Mouse (Mus musculus) left cerebral cortex, postnatal 36 days (tissue): ENCODE data around the gene Slc29a3. TPM values are rescaled to one million over a fixed set of nuclear protein-coding genes. Genes with fewer than 3 reads are reported as not detected.
"Not testable (repeated sequence)": the region's sequence is repeated elsewhere in the genome, so short reads cannot be mapped to it uniquely, and the experiment has no call there.

Source experiments
- DNase-seq, 2 experiments: peaks; one replicate each; pipeline ENCODE4 v3.0.0; 2021 to 2022; ENCODE audit warnings: low spot score in 2 of 2, mixed read lengths in 1 of 2
- intact Hi-C: fragments of 180-260 bp; cut with DNase I; formaldehyde crosslinking; loops from one replicate; pipeline ENCODE4 v1.15.1; 2025
- total RNA-seq, 2 experiments: library from RNA; stranded (reverse); gene quantifications; 2 replicates each; pipeline ENCODE4 v1.2.3; 2021

Slc29a3 gene
- total RNA-seq, 2 experiments from 2014 or later, result 15.5 to 18.4 TPM

- no peak for DNase-seq
- intact Hi-C loops, result no loop called here
Measured at GRCm38 (mm10) chr10:60770855-60771254, 18.3 kb upstream of the Slc29a3 start.

DNA sequence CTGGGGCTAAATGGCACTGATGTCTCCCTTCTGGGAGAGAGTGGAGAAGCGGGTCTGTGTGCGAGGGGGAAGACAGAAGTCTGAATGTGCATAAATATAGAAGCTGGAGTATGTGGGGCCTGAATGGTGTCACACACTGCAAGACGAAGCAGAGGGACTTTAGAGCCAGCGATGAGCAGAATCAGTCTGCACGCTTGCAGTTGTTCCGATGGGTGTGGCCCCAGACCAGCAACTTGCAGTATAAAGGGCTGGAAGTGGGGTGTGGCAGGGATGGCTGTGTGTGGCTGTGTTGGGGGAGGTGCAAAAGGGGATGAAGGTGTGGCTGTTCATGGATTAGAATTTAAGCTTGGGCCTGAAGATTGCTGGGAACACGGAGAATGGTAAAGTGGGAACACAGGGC is 16.0 kb upstream of the Slc29a3 start:
- intact Hi-C loops, result no loop called here
- DNase-seq, result no peak

- DNase-seq, result no peak
- intact Hi-C loops, result no loop called here
Measured at GRCm38 (mm10) chr10:60767400-60767799, 14.8 kb upstream of the Slc29a3 start.

DNA sequence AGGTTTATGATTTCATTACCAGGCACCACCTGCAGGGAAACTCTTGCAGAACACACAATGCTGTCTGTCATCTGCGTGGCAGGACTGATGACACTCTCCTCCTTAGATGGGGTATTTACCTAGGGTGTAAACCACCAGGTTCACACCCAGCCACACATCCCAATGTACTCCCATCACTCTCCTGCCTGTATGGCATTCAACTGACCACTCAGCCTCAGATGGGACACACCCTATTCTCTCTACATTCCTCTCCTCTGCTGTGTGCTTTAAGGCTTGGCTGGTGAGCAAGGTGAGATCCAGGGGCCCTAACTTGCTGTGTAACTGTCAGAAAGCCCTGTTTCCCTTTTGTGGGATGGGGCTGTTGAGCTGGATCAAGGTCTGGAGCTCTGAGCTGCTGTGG is 9.5 kb upstream of the Slc29a3 start:
- intact Hi-C loops, result no loop called here
- no peak for DNase-seq

DNA sequence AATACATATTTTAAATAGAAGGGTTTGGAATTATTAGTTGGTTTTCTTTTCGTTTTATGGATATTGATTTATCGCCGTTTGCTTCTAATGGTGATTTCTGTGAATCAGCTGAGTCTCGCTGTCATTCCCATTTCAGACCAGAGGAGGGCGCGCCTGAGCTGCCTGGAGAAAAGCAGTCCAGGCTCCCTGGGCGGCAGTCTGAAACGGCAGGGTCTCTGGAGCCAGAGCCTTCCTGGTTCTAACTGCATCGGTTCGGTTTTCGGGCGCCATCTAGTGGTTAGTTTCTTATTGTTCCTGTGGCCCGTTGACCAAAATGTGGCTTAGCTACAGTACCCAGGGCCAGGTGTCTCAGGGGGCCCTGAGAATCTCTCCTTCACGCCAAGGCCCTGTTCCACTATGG is 7.8 kb upstream of the Slc29a3 start:
- peak; percentile 84 to 89 for DNase-seq
- intact Hi-C loops, result loop anchor here (2.0 kb wide), 1 partner anchor 456 kb away; no protein-coding TSS in a partner anchor

GRCm38 (mm10) chr10:60756992-60757391 is 4.4 kb upstream of the Slc29a3 start:
- intact Hi-C loops, result loop anchor here (2.0 to 5.0 kb wide), 3 partner anchors 60 to 348 kb away; partner anchors contain the start of gene Cdh23
- DNase-seq, result peak; percentile 41 to 44

- DNase-seq, result no peak
- intact Hi-C loops, result loop anchor here (2.0 to 5.0 kb wide), 3 partner anchors 59 to 347 kb away; partner anchors contain the start of gene Cdh23
Measured at GRCm38 (mm10) chr10:60756146-60756545, 3.6 kb upstream of the Slc29a3 start.

GRCm38 (mm10) chr10:60753941-60754340 is 1.3 kb upstream of the Slc29a3 start:
- intact Hi-C loops, result no loop called here
- DNase-seq, result no peak

GRCm38 (mm10) chr10:60753261-60753660 is 667 bp upstream of the Slc29a3 start:
- intact Hi-C loops, result no loop called here
- DNase-seq, result no peak

GRCm38 (mm10) chr10:60747667-60748212 is 4.9 kb downstream of the Slc29a3 start:
- DNase-seq, result no peak
- intact Hi-C loops, result no loop called here

- intact Hi-C loops, result no loop called here
- DNase-seq, result no peak
Measured at GRCm38 (mm10) chr10:60746512-60746911, 6.1 kb downstream of the Slc29a3 start.

- intact Hi-C loops, result no loop called here
- DNase-seq, result no peak
Measured at GRCm38 (mm10) chr10:60744543-60745290, 7.9 kb downstream of the Slc29a3 start.

DNA sequence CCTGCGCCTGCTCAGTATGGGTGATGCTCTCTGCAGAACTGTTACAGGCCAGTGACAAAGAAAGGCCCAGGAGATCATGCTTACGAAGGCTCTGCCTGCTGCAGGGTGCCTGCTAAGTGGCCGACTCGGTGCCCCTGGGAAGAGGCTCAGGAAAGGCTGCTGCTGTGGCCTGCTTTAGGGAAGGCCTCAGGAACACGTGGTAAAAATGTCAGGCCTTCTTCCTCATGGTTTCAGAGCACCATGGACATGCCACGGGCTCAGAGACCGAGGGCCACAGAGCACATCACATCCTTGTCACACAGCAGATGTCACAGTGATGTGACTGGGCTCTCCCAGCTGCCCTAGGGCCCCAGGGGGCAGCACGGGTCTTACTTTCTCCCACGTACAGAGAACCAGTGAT is 8.9 kb downstream of the Slc29a3 start:
- DNase-seq, result no peak
- intact Hi-C loops, result no loop called here

GRCm38 (mm10) chr10:60742942-60743341 is 9.7 kb downstream of the Slc29a3 start:
- intact Hi-C loops, result no loop called here
- no peak for DNase-seq

- DNase-seq, intact Hi-C loops: not testable (repeated sequence)
Measured at GRCm38 (mm10) chr10:60742296-60742695, 10.3 kb downstream of the Slc29a3 start.

- DNase-seq, result no peak
- intact Hi-C loops, result no loop called here
Measured at GRCm38 (mm10) chr10:60741435-60741834, 11.2 kb downstream of the Slc29a3 start.

DNA sequence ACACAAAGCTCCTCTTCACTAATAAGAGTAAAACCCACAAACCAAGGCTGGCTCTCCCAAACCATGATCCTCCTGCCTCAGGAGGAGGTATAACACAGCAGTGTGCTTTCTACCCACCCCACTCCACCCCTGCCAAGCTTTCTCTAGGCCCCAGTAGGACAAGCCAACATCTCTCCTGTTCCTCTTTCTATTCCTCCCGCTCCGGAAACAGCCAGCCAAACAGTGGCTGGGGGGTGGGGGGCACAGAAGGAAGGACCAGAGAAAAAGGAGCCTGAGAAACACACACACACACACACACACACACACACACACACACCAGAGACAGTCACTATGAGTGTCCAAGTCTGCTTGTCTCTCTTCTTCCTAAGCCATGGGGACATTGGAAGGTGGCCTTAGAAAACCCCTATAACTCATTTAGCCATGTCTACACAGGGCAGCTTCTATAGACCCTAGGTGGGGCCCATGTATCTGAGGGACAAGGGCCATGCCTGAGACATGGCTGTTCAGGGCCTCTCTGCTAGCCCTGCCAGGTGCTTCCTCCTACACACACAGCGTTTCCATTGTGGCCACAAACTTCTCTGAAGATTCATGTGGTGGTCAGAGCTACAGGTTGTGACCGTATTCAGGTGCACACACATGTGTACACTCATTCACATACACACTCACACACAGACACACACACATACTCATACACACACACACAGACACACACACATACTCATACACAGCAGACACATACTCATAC is 12.8 kb downstream of the Slc29a3 start:
- DNase-seq, result no peak
- intact Hi-C loops, result no loop called here

DNA sequence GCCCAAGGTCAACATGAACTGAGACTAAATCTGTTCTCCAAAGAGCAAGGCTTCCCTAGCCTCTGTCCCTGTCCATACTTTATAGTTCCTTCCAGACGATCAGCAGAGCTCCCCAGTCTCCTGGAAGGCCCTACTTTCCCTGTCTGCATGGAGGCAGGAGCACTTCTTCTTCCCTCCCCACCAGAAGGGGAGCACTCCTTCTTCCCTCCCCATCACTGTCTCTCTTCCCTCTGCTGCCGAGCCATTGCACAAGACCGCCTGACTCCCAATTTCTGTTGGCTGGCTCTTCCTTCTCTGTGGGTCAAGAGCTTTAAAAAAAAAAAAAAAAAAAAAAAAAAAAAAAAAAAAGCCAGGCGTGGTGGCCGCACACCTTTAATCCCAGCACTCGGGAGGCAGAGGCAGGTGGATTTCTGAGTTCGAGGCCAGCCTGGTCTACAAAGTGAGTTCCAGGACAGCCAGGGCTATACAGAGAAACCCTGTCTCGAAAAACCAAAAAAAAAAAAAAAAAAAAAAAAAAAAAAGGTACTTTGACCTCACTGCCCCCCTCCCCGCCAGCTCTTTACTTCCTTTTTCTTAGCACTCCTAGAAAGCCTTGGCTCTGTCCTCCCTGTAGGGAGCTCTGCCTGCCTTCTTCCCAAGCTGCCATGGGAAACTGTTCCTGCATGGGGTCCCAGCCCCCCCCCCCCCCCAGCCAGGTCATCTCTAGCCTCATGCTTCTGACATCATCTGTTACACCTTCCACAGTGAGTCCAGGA is 14.5 kb downstream of the Slc29a3 start:
- intact Hi-C loops, result no loop called here
- DNase-seq, result no peak

DNA sequence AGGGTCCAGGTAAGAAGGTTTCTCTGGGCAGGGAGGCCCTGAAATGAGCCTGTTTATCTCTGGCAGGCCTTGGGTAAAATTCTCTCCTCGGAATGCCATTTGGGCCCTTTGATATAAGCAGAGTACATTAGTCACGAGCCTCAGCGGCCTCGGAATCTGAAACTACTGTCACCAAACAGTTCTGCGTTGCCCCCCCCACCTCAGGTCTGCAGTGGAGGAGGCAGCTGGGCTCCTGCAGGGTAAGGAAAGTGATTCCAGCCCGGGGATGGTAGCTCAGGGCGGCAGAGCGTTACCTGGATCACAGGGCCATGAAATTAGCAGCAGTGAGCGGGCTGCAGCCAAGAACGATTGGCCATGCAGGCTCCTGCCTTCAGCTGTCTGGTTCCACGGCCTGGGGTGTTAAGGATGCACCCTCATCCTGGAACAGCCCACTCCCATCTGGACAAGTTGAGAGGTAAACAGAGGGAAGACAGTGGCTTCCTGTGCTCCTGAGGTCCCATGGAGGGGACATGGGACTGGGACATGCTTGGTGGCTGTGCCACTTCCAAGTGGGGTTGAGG is 15.3 kb downstream of the Slc29a3 start:
- DNase-seq, result no peak
- intact Hi-C loops, result no loop called here

- no peak for DNase-seq
- intact Hi-C loops, result no loop called here
Measured at GRCm38 (mm10) chr10:60735737-60736136, 16.9 kb downstream of the Slc29a3 start.
